Mouse (Mus musculus) heart, postnatal 10 days (tissue): ENCODE measurements at regions not wholly inside any gene's neighbourhood (a gene's known extent, or its start where the extent isn't known, plus 50 kb on each side); places are given as distances from the start of the nearest gene placed in this dataset.

Source experiments
- DNase-seq, 2 experiments: peaks; one replicate each; pipeline ENCODE4 v3.0.0; 2021
- intact Hi-C: fragments of 180-260 bp; cut with DNase I; formaldehyde crosslinking; loops from one replicate; pipeline ENCODE4 v1.15.1; 2025

- peak; percentile 48 to 52 for DNase-seq
- intact Hi-C loops, result loop anchor here (5.0 kb wide), 1 partner anchor 187 kb away; no protein-coding TSS in a partner anchor
These were observed 102.0 kb upstream of the Klf7 start for GRCm38 (mm10) chr1:64223779-64224687.

DNA sequence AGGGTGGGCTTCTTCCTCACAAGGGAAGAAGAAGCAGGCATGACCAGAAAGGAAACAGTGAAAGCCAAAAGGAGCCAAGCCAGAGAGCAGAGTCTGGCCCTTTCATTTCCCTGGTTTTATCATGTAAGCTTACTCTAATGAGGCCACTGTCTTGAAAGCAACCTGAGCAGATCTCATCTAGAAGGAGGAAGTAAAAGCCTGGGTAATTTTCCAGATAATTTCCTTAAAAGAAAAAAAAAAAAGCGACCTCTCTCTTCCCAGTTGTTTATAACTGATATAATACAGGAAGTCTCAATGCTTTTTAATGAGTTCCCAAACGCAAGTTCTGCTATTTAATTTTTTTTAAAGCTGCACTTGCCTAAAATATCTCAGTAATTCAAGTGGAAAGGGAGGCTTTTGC, 100.4 kb upstream of the Klf7 start:
- intact Hi-C loops, result loop anchor here (5.0 kb wide), 1 partner anchor 185 kb away; no protein-coding TSS in a partner anchor
- DNase-seq, result no peak

GRCm38 (mm10) chr1:64220486-64220885, 98.4 kb upstream of the Klf7 start:
- intact Hi-C loops, result loop anchor here (5.0 kb wide), 1 partner anchor 183 kb away; no protein-coding TSS in a partner anchor
- DNase-seq, result no peak

DNA sequence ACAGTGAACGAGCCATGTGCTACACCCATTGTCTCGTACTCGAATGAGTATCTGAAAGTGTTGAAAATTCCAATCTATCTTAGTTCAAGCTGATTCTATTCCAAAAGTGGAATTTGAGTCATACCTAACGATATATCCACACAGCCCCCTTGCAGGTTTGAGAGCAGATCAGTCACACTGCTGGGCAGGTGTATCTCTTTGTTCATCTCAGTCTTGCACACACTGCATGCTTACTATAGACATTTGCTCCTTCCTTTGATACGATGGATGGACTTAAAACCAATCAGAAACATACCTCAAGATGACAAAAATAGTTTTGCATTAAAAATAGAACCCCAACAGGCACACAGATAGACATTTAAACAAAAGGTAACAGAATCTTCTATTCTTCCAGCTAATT, 98.0 kb upstream of the Klf7 start:
- DNase-seq, result no peak
- intact Hi-C loops, result loop anchor here (5.0 kb wide), 1 partner anchor 183 kb away; no protein-coding TSS in a partner anchor

- intact Hi-C loops, result no loop called here
- no peak for DNase-seq
These were observed 93.6 kb upstream of the Klf7 start for GRCm38 (mm10) chr1:64215646-64216045.

GRCm38 (mm10) chr1:64209131-64209530, 87.0 kb upstream of the Klf7 start:
- intact Hi-C loops, result no loop called here
- DNase-seq, result no peak

DNA sequence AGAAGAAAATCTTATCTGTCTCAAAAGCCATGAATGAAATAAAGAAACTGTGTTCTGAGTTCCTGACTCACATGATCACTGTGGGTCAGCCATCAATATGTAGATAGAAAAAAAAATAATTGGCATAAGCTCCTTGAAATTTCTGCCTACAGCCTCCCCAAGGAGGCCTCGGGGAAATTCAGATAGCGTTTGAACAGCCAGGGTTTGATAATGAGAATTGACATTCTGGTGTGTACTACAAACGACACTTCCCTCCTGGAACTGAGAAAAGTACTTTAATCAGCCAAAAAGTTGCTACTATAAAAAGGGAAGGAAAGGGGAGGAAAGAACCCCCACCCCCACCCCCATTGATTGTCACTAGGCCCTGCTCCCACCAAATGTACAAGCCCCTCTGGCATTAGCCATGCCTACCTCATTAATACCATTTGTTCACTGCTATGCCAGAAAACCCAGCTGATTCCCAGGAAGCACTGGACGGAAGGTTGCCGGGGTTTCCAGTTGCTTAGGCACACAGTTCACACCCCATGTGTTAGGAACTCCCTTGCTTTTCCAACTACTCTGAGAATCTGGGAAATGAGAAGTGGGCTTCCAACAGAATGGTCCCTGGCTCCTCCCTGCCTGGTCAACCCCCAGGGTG, 78.4 kb upstream of the Klf7 start:
- DNase-seq, result no peak
- intact Hi-C loops, result no loop called here

DNA sequence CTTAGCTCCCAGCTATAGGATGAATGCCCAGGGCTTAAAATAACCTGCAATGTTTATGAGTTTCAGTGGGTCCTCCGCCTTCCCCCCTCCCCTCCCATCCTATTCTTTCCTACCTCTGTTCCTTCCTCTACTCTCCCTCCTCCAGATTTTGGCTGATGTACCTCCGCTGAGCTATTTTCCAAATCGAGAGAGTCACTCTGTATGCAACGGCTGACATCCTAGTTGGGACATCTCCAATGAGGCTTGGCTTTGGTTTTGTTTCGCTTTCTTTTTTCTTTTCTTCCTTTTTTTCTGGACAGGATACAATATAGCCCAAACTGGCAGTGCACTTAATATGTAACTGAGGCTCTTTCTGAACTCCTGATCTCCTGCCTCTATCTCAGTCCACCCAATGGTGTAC, 76.7 kb upstream of the Klf7 start:
- intact Hi-C loops, result loop anchor here (10.0 kb wide), 1 partner anchor 246 kb away; no protein-coding TSS in a partner anchor
- DNase-seq, result no peak

- no peak for DNase-seq
- intact Hi-C loops, result loop anchor here (10.0 kb wide), 1 partner anchor 246 kb away; no protein-coding TSS in a partner anchor
These were observed 76.2 kb upstream of the Klf7 start for GRCm38 (mm10) chr1:64198322-64198721.

DNA sequence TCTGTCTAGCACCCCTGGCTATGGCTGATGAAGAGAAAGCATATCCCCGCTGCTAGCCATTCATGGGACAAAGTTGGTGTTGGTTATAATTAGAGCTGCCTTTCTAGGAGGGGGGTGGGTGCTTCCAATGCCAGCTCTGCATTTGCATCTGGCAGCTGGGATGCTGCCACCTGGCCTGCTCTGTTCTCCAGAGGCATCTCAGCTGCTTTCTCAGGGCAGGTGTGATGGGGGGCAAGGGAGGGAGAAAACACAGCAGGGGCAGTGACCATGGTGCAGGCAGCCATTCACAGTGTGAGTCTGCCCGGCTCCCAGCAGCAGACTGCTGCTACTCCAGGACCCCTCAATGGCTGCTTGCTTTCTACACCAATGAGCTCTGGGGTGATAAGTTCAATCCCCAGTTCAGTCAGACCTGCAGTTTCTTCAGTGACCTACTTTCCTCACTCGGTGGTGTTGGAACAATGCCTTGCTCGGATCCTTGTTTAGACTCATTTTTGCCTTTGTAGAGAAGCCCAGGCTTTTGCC, 73.9 kb upstream of the Klf7 start:
- peak; percentile 68 to 74 for DNase-seq
- intact Hi-C loops, result loop anchor here (2.0 to 10.0 kb wide), 2 partner anchors 67 to 249 kb away; no protein-coding TSS in a partner anchor

DNA sequence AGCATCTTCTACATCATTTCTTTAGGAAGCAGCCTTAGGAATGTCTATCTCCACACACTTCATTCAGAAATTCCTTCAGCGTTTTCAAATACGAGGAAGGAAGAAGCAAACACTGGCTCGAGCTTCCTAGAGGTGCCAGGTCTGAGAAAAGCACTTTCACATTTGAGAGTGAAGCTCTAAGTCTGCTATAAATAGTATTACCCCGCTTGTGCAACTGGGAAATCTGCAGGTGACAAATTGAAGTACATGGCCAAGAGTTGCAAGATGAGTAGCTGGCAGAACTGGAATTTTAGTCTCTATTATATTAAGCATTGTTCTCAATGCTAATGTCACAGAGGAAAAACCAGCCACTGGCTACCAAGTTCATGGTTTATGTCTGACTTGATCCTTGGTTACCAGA, 73.2 kb upstream of the Klf7 start:
- peak; percentile 41 to 51 for DNase-seq
- intact Hi-C loops, result loop anchor here (2.0 to 10.0 kb wide), 2 partner anchors 66 to 250 kb away; no protein-coding TSS in a partner anchor

DNA sequence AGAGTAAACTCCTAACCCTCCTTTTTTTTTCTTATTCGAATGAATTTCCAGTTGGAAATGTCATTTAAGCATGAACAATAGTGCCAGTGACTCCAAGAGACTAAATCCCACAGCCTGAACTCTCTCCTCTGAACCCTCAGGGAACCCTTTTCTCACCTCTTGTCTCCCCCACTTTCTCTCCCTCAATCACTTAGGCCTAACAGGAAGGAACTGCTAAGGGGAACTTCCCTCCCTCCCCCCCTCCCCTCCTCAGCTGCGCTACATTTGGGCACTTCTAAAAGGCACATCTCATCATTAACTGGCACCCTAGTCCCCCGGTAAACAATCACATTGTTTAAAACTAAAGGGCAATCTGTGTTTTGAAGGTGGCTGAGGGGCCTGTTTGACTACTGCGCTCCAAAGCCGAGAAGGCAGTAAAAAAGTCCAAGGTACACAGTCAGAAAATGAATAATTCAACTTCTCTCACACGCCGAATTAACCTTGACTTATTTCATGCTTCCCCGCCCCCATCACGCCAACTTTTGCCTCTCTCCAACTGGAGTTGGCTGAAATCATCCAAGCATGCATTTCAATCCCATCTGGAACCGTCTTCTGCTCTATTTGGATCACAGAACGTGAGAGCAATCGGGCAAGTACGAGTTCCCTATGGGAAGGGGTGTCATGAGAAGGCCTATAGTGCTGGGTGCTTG, 71.2 kb upstream of the Klf7 start:
- intact Hi-C loops, result loop anchor here (5.0 to 10.0 kb wide), 2 partner anchors 109 to 252 kb away; no protein-coding TSS in a partner anchor
- DNase-seq, result no peak

GRCm38 (mm10) chr1:64192736-64193135, 70.7 kb upstream of the Klf7 start:
- intact Hi-C loops, result loop anchor here (5.0 to 10.0 kb wide), 2 partner anchors 110 to 252 kb away; no protein-coding TSS in a partner anchor
- DNase-seq, result no peak

- intact Hi-C loops, result loop anchor here (5.0 to 10.0 kb wide), 2 partner anchors 111 to 253 kb away; no protein-coding TSS in a partner anchor
These were observed 69.4 kb upstream of the Klf7 start for GRCm38 (mm10) chr1:64191242-64192220.

GRCm38 (mm10) chr1:64190705-64191104, 68.6 kb upstream of the Klf7 start:
- intact Hi-C loops, result loop anchor here (5.0 to 10.0 kb wide), 2 partner anchors 112 to 254 kb away; no protein-coding TSS in a partner anchor
- DNase-seq, result no peak

More at GRCm38 (mm10) chr1:64191242-64192220, 69.4 kb upstream of the Klf7 start:
- no peak for DNase-seq

- no peak for DNase-seq
- intact Hi-C loops, result loop anchor here (5.0 to 10.0 kb wide), 2 partner anchors 112 to 255 kb away; no protein-coding TSS in a partner anchor
These were observed 68.0 kb upstream of the Klf7 start for GRCm38 (mm10) chr1:64190097-64190496.

- peak in 1 of 2 experiments; percentile 34 for DNase-seq
- intact Hi-C loops, result no loop called here
These were observed 67.4 kb upstream of the Klf7 start for GRCm38 (mm10) chr1:64189471-64189870.

DNA sequence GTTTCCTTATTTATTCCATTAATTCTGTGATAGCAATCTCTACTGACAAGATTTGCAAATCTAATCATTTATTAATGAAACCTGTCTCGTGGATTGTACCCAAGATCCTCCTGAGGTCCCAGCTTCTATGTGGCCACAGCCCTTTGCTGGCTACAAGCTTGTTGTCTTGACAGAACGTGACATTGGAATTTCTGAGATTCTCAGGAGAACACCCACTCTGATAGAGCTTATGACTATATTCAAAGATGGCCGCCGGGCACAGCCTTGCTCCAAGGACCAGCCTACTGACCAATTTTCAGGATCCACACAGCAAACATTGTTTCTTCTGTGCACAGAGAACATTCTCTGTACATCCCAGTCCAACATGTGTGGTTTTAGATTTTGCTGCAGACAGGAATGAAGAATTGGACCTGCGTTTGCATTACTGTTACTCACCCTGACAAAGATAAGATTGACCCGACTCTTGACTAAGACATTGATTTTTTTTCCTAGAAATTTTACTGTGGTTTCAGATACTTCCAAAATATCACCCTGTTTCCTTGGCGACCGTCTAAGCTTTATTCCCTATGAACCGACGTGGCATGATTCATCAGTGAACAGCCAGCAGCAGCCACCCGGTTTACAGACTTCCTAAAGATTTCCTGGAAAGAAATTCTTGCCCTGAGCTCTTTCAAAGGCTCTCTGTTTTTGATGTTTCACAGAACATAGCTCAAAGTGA, 65.9 kb upstream of the Klf7 start:
- intact Hi-C loops, result no loop called here
- DNase-seq, result no peak
